Mouse (Mus musculus) bone marrow, adult 2 months (tissue): ENCODE results near the gene Abhd10. TPM values are rescaled to one million over a fixed set of nuclear protein-coding genes. Genes with fewer than 3 reads are reported as not detected.

Experiments
- H3K27ac ChIP-seq: fragments of 200-500 bp; 2 replicates; pipeline ENCODE4 v1.5.1; 2012; ENCODE audit warnings: low read depth, mild to moderate bottlenecking, control low read depth, inconsistent platforms, low read length; ENCODE audit not compliant: control insufficient read depth, poor library complexity, insufficient read depth
- H3K4me1 ChIP-seq: fragments of 200-500 bp; 2 replicates; pipeline ENCODE4 v1.6.1; 2011; ENCODE audit warnings: low read length; ENCODE audit not compliant: control insufficient read depth, insufficient read depth
- H3K4me3 ChIP-seq: fragments of 200-500 bp; replicated peaks from 2 replicates; pipeline ENCODE3; 2011; ENCODE audit warnings: mild to moderate bottlenecking, low read depth, low read length, control low read depth; ENCODE audit not compliant: control insufficient read depth
- CTCF ChIP-seq: fragments of 200-500 bp; IDR thresholded peaks from 2 replicates; pipeline ENCODE4 v1.5.1; 2011; ENCODE audit warnings: low read length, control low read depth; ENCODE audit not compliant: control insufficient read depth, insufficient read depth
- POLR2A ChIP-seq: fragments of 200-500 bp; IDR thresholded peaks from 2 replicates; pipeline ENCODE4 v1.6.1; 2011; ENCODE audit warnings: low read depth, mild to moderate bottlenecking, control low read depth, low read length, borderline replicate concordance; ENCODE audit not compliant: control insufficient read depth
- WGBS: fragments of 180-500 bp; shearing (Covaris S2); methylation state at CpG from one replicate; pipeline ENCODE4 v1.1.7; 2018; 5-methylcytosine and 5-hydroxymethylcytosine counted together
- polyA plus RNA-seq: library from polyadenylated mRNA; stranded (reverse); fragments of >200 nt; gene quantifications from 2 replicates; pipeline ENCODE4 v1.2.4, GENCODE M21; 2011; ENCODE audit warnings: low replicate concordance; ENCODE audit not compliant: missing spikeins, insufficient read depth, insufficient read length

The Abhd10 gene
- polyA plus RNA-seq, 1 experiment: 13.8 TPM

GRCm38 (mm10) chr16:45767853-45768640 lies 25.3 kb upstream of the Abhd10 start:
- TF ChIP-seq POLR2A: no peak
- TF ChIP-seq CTCF: no peak
- Histone ChIP-seq H3K4me3 (no peak overlapping the region), H3K27ac (no peak overlapping the region), H3K4me1 (no peaks in the 10 kb centered on the region)
- WGBS: 84% methylated on average over 10 of the region's 10 CpGs

GRCm38 (mm10) chr16:45767434-45767833 lies 24.7 kb upstream of the Abhd10 start:
- WGBS: 68% methylated on average over 4 of the region's 4 CpGs

GRCm38 (mm10) chr16:45765801-45766494 lies 23.2 kb upstream of the Abhd10 start:
- Histone ChIP-seq H3K4me1 (no peaks in the 10 kb centered on the region), H3K27ac (no peak overlapping the region), H3K4me3 (no peak overlapping the region)
- no peak for TF ChIP-seq POLR2A
- TF ChIP-seq CTCF: no peak
- 82% methylated on average over 7 of the region's 7 CpGs for WGBS

More at GRCm38 (mm10) chr16:45767434-45767833, 24.7 kb upstream of the Abhd10 start:
- Histone ChIP-seq H3K4me1 (no peaks in the 10 kb centered on the region), H3K4me3 (no peak overlapping the region), H3K27ac (no peak overlapping the region)
- TF ChIP-seq CTCF: no peak
- no peak for TF ChIP-seq POLR2A

GRCm38 (mm10) chr16:45765102-45765501 lies 22.3 kb upstream of the Abhd10 start:
- 76% methylated on average over 3 of the region's 3 CpGs for WGBS
- Histone ChIP-seq H3K27ac (no peak overlapping the region), H3K4me3 (no peak overlapping the region), H3K4me1 (no peaks in the 10 kb centered on the region)
- TF ChIP-seq POLR2A (no peak), CTCF (no peak)

GRCm38 (mm10) chr16:45762859-45763505 lies 20.2 kb upstream of the Abhd10 start:
- Histone ChIP-seq H3K4me1 (no peaks in the 10 kb centered on the region; the same call in 1 of the 2 replicates), H3K27ac (no peak overlapping the region), H3K4me3 (no peak overlapping the region)
- 83% methylated on average over 13 of the region's 13 CpGs for WGBS
- TF ChIP-seq CTCF: no peak
- no peak for TF ChIP-seq POLR2A

GRCm38 (mm10) chr16:45761425-45761824 lies 18.7 kb upstream of the Abhd10 start:
- Histone ChIP-seq H3K4me1 (no peaks in the 10 kb centered on the region; the same call in 1 of the 2 replicates), H3K27ac (no peak overlapping the region), H3K4me3 (no peak overlapping the region)
- TF ChIP-seq POLR2A: no peak
- 0 out of 2 replicates have a peak, but pooled peaks have one; percentile 11 for TF ChIP-seq CTCF
- 37% methylated on average over 1 of the region's 1 CpGs for WGBS

- H3K4me1 ChIP-seq: no peaks in the 10 kb centered on the region; the same call in 1 of the 2 replicates
- no peak overlapping the region for H3K27ac ChIP-seq
- TF ChIP-seq POLR2A: no peak
- H3K4me3 ChIP-seq: no peak overlapping the region
- 76% methylated on average over 9 of the region's 9 CpGs for WGBS
These were observed 16.0 kb upstream of the Abhd10 start for GRCm38 (mm10) chr16:45758726-45759269.

GRCm38 (mm10) chr16:45757421-45758078 lies 14.8 kb upstream of the Abhd10 start:
- TF ChIP-seq POLR2A: no peak
- TF ChIP-seq CTCF: no peak
- WGBS: 34% methylated on average over 12 of the region's 12 CpGs
- no peak overlapping the region for H3K4me3 ChIP-seq
- H3K4me1 ChIP-seq: no peaks in the 10 kb centered on the region; the same call in 1 of the 2 replicates
- H3K27ac ChIP-seq: no peak overlapping the region
